Mouse (Mus musculus) B cell, adult 62 days (primary cell): ENCODE results near the gene 1110032F04Rik. TPM values are rescaled to one million over a fixed set of nuclear protein-coding genes. Genes with fewer than 3 reads are reported as not detected.

ENCODE experiments used
- total RNA-seq: library from RNA; stranded (reverse); gene quantifications from 4 replicates; pipeline ENCODE4 v1.2.4, GENCODE M21; 2023

The 1110032F04Rik gene
- total RNA-seq = not detected in 4 replicates

GRCm38 (mm10) chr3:68869211-68869690 lies at the start of gene 1110032F04Rik:
TSS of gene 1110032F04Rik (plus strand) at chr3:68869586.

Other genes starting within 250 kb of the 1110032F04Rik start
- 37.9 to 52.0 TPM (median 41.6 TPM) in 4 replicates for gene Il12a, start 178.9 kb upstream of the 1110032F04Rik start, total RNA-seq
- 11.6 to 16.7 TPM (median 14.4 TPM) in 4 replicates for gene Ift80, start 135.0 kb downstream of the 1110032F04Rik start, total RNA-seq
- gene Smc4, start 135.2 kb downstream of the 1110032F04Rik start, total RNA-seq = 97.5 to 124 TPM (median 112 TPM) in 4 replicates
- 62.0 to 74.7 TPM (median 69.9 TPM) in 4 replicates for gene Trim59, start 175.2 kb downstream of the 1110032F04Rik start, total RNA-seq